Mouse (Mus musculus) thymus, postnatal 10 days (tissue): ENCODE data around the gene Abcb9.
A peak's percentile ranks its signal among the peaks of the same experiment; 100 is the strongest.
"Not testable (repeated sequence)": the region's sequence is repeated elsewhere in the genome, so short reads cannot be mapped to it uniquely, and the experiment has no call there.

Experiments used
- DNase-seq, 2 experiments: peaks; one replicate each; pipeline ENCODE4 v3.0.0; 2021; ENCODE audit warnings: low spot score in 2 of 2

Gene Abcb9

DNA sequence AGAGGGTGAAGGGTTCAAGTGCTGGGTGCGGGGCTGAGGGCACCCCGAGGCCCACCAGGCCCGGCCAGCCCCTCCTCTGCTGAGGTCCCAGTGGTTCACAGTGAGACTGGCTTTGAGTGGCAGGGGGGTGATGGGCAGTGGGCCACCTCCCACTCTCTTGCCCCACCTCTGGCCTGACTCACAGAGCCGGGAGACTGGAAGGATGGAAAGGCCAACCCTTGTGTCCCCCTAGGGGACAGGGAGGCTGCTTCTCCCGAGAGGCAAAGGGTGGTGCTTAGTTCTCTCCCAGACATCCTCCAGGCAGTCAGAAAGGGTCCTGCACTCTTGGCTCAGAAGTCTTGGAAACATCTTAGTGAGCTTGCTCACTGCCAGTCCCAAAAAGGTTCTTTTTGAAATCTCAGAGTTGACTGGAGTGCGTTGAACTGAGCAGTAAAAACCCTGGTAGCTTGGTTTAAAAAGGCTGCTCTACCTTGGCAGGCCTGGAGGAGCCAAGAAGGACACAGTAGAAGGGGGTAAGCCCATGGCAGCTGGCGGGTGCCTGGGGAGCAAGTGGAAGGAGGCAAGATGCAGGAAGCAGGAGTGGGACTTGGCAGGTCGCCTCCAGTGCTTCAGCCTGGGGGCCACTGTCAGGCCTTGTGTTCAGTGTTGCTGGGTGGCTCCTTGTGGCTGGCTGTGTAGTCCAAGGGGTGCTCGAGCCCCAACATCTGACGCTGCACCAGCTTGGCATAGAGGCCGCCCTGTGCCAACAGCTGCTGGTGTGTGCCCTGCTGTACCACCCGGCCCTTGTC, 33.4 kb downstream of the Abcb9 start:
- DNase-seq = no peak

DNA sequence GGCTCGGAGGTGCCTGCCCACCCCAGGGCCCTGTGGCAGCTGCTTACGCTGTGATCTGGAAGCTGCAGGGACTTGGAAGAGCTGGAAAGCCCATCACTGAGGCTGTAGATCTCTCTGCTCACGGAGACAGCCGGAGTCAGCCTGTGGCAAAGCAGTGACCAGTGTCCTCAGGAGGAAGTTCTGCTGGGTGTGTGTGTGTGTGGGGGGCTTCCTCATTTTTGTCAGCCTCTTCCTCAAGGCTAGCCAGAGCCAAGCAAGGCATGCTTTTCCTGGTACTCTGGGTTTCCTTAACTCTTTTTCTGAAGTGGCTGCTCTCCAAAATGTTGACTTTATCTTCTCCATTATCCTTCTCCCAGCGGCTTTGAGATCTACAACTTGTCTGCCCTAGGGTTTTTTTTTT, 35.9 kb downstream of the Abcb9 start:
- no peak for DNase-seq

DNA sequence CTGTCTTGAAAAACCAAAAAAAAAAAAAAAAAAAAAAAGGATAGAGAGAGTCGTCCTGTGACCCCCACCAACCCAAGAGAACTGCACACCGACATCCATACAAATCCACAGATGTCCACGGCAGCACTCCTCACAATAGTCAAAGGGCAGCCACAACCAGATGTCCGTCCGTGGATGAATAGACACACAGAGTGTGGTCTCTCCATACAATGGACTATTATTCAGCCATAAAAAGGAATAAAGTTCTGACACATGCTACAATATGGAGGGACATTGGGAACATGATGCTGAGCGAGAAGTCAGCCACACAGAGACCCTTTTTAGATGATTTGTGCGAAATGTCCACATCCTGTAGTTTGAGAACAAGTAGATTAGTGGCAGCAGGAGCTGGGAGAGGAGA, 36.8 kb downstream of the Abcb9 start:
- DNase-seq = no peak

DNA sequence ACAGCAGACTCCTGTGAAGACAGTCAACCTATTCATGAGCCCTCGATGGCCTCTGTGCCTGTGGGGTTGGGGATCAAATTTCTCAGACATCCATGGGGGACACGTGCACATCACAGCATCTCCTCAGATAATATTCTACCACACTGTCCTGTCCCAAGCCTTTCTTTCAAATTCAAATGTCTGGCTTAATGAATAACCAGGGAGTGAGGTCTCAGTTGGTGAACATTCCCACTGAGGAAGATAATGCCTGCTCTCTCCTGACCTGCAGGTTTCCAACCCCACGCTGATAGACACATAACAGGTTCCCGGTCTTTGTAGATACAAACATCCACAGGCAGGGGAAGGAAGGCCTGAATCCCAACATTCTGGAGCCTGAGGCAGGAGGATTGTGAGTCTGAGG, 38.6 kb downstream of the Abcb9 start:
- DNase-seq = no peak

DNA sequence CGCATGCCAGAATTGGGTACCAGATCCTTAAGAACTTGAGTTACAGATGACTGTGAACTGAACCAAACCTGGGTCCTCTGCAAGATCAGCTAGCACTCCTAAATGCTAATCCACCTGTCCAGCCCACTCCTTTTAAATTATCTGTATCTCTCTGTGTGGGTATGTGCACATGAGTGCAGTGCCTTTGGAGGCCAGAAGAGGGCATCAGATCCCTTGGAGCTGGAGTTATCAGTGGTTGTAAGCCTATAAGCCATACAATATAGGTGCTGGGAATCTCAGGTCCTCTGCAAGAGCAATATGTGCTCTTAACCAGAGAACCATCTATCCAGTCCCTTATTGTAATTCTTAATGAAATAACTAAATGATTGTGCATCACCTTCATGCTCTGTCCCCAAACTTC, 39.4 kb downstream of the Abcb9 start:
- no peak for DNase-seq

DNA sequence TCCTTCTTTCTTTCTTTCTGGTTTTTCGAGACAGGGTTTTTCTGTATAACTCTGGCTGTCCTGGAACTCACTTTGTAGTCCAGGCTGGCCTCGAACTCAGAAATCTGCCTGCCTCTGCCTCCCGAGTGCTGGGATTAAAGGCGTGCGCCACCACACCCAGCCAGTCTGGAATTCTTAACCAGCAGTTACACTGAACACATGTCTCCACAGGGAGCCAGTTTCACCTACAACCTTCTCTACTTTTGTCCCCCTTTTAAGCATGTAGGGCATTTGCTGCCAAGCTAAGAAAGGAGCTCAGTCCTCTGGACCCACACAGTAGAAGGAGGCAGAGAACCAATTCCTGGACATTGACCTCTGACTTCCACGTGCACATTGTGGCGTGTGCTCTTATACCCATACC, 43.0 kb downstream of the Abcb9 start:
- not testable (repeated sequence) for DNase-seq

DNA sequence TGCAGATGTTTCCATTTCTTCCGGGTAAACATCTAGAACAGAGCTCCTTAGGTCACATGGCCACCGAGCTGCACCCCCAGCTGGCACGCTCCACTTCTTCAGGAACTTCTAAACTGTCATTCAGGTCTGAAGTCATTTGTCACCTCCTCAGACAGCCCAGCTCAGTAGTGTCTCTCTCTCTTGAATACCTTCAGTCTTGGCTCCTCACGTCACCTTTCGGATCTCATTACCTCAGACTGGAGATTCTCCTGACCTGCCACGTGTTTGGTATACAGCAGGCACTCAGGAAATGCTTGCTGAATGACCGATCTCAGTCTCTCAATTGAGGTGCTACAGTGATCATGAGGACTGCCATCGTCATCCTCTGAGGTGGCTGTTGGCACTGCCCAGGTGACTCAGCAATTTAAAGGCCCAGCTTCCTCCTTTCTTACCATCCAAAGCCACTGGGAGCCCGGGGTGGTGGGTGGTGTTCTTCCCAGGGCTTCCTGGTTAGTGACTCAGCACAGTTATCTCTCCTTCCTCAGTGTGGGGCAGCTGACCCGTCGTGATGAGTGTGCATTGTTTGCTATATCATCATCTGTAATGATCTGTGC, 43.6 kb downstream of the Abcb9 start:
- peak; percentile 41 to 46 for DNase-seq

DNA sequence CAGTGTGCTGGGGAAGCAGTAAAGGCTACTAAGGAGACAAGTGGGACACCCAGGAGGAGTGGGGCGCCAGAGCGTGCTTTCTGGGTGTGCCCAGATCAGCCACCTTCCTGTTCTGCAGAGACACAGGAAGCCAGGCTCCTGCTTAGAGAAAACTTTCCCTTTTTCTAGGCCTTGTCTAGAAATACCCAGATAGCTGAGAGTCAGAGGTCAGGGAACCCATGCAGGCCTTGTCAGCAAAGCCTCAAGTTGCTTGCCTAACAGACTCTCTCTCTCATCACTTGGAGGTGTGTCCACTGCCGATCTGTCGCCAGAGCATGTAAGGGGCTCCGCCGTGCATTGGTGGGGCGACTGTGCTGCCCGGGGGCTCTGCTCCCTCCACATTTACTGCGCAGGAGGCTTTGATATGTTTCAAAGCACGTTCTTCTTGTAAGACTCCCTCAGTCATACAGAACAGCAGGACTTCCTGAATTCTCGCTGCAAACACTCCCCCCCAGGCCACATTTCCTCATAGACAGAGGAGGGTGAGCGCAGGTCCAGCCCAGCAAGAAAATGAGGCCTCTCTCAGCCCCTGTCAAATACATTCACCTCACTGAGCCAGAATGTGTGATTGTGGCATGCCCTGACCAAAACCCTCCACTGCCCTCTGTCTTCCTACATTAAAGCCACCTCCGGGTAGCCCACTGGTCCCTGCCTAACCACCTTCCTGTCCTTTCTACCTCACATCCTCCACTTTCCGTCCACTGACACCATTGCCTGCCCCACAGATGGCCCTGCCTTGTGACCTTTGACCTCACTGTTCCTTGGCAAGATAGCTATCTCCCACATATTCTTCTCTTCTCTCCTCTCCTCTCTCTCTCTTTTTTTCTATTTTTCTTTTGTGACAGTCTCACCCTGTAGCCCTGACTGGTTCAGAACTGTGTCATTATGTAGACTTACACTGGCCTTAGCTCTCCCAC, 45.2 kb downstream of the Abcb9 start:
- peak; percentile 61 to 63 for DNase-seq

DNA sequence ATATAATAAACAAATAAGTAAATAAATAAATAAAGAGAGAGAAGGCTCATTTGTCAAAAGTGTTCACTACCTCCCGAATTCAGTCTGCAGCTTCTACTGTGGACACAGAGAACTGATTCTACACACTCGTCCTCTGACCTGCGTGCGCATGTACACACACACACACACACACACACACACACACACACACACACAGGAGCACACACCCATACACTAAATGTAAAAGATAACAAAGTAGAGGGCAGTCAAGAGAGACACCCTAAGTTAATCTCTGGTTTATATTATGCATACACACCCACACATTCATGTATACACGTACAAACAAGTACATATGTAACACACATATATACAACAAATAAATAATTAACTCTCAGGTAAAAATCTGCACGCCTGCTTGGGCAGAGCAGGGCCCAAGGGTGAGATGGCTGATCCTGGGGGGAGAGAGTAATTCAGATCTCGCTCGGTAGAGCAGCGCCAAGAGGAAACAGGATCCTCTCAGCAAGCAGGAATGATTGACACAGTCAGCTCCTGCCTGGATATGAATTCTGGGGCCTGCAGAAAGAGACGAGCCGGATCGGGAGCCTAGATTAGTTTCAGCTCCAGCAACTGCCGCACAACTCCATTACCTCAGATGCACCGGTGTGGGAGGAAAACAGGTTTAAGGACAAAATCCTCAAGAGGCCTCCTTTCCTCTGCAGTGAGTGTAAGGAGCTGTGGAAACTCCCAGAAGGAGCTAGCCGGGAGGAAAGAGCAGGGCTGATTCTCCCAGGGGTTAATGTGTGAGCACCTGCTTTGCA, 46.2 kb downstream of the Abcb9 start:
- DNase-seq = no peak

DNA sequence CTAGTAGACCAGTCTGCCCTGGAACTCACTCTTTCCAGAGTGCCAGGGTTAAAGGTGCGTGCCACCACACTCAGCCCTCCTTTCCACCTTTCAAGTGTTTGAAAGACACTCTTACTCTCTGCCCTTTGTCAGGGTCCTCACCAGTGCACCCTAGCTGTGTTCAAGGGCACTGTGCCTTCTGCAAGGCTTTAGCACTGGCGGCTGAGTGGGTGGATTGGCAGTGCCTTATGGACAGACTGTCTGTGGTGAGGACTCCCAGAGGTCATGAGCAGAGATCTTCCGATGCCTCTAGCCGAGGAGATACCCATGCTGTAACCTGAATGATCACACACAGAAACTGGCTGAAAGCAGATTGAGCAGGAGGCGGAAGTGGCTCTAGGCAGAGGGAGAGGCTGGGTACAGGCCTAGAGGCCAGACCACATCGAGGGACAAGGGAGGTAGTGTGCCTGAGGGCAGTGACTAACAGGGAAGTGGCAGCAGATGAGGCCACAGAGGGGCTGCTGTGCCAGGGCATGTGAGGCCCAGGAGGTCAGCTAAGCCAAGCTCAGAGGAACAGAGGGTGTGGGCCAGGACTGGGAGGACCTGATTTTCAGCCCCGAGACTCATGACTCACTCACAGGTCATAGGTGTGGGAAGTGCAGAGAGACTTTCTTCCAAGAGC, 48.7 kb downstream of the Abcb9 start:
- DNase-seq = no peak

DNA sequence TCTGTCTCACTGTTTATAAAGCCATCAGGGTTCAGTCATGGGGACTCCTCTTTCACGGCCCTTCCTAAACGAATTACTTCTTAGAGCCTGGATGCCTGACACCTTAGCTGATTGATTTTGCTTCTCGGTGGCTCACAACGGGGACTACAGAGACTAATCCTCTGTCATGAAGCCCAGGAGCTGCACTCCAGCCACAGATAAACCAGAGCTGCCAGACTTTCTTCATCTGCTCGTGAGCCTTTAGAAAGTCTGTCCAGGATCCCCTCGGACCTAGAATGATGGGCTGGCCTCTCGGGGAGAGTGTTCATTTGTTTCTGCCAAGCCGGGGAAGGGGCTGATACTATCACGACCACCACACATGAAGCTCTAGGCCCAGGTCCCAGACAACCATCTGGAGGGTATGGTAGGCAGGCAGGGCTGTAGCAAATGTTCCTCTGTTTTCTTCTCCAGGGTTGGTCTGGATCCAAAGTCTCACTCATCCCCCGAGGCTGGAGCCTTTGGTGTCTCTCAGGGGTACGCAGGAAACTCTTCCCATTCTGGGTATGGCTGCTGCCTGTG, 50.1 kb downstream of the Abcb9 start:
- DNase-seq = no peak

DNA sequence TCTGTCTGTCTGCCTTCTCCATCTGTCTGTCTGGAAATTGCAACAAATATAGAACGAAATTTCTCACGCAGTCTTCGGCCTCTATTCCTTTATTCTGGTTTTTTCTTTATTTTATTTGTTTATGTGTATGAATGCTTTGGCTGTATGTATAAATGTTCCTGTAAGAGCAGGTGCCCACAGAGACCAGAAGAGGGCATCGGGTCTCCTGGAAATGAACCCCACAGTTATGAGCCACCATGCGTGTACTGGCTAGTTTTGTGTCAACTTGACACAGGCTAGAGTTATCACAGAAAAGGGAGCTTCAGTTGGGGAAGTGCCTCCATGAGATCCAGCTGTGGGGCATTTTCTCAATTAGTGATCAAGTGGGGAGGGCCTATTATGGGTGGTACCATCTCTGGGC, 51.6 kb downstream of the Abcb9 start:
- DNase-seq = no peak

DNA sequence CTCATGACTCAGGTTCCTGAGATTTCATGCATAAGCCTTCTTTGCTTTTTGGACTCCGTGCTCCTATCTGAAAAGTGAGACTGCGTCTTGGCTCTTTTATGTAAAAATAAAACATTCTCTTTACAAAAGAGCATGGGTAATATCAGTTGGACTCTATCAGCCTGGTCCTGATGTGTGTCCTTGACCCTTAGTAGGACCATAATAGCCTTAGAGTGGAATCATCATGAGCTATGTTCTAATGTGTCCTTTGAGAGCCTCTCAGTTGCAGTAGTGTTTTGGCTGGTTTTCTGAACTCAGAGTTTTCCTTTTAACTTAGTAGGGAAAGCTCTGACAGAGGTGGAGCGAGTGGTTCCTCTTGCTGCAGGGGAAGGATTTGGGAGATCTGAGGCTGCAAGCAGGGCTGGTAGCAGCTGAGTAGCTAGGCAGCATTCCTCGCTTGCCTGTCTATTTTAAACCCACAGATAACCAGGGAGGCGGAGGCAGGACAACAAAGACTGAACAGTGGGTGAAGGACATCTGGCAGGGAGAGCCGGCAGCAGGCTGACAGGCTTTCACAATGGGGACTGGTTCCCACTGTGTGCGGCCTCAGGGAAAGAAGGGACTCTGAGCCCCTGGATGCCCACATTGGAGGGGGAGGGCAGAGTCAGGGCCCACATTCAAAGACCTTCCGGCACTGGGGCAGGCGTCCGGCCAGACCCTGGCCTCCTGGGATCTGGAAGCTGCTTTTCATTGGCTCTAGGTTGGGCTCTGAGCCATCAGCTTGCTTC, 52.2 kb downstream of the Abcb9 start:
- DNase-seq = no peak

DNA sequence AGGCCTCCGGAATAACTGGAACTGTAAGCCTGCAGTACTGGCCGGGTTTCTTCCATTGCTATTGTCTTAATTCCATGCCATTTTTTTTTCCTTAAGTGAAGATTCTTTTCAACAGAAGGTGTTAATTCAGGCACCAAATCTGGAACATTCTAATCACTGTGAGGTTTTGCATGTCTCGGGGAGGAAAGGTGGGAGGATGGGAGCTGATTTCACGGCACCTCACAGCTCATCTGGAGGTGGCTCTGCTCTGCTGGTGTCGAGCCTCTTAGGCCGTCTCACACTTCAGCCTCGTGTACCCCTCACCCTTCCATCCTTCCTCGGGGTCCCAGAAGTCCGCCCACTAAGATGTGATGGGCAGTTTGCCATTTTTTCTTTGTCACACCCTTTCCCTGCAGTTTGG, 54.5 kb downstream of the Abcb9 start:
- DNase-seq = no peak

DNA sequence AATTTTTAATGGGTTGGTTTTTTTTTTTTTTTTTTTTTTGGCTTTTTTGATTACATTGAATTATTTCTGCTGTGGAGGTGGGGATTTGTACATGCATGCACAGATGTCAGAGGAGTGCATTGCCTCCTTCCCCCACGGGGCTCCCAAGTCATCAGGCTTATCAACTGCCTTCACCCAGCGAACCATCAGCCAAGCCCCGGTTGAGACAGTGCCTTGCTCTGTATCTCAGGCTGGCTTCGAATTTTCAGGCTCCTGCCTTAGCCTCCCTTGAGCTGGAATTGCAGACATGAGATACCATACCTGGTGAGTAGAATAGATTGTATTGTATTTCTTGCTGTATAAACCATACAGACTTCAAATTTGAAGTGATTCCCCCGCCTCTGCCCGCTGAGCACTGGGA, 56.0 kb downstream of the Abcb9 start:
- DNase-seq = no peak

DNA sequence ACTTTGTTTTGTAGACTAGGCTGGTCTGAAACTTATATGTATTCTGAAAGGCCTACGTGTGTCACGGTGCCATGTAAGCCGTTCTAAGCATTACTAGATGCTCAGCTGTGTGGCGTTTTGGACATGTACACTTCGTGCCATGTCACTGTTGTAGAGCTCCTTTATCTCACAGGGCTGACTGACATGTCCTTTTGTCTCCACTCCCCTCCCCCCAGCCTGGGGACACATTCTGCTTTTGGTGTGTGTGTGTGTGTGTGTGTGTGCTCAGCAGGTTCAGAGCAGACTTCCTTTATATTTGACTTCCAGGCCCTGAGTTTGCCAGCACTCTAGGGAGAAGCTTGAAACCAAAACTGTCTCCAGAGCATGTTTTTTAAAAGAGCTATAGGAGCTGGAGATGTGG, 58.8 kb downstream of the Abcb9 start:
- peak; percentile 74 for DNase-seq

DNA sequence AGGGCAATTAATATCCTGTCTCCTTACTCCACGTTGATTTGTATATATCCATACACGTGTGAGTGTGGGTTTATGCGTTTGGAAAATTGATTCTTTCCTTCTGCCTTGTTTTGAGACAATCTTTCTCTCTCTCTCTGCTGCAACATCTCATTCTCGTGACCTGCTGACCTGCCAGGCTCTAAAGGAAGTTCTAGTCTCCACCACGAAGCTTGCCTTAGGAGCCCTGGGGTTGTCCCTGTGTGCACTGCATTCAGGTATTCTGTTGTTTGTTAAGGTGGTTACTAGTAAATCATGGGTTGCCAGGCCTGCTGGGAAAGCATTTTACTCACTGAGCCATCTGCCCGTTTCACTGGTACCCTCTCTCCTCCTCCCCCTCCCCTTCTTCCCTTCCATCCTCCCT, 59.3 kb downstream of the Abcb9 start:
- DNase-seq = no peak

DNA sequence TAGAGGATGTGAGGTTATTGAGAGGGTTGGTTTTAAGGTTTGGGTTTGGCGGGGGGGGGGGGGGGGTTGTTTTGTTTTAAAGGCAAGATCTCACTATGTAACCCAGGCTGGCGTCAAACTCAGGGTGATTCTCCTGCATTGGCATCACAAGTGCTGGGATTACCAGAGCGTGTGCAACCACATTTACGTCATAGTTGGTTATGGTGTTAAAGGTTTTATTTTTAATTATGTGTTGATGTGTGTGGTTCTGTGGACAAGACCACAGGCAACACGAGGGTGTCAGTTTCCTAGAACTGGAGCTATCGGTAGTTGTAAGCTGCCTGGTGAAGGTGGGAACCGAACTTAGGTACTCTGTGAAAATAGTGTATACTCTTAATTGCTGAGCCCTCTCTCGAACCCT, 59.8 kb downstream of the Abcb9 start:
- no peak for DNase-seq

DNA sequence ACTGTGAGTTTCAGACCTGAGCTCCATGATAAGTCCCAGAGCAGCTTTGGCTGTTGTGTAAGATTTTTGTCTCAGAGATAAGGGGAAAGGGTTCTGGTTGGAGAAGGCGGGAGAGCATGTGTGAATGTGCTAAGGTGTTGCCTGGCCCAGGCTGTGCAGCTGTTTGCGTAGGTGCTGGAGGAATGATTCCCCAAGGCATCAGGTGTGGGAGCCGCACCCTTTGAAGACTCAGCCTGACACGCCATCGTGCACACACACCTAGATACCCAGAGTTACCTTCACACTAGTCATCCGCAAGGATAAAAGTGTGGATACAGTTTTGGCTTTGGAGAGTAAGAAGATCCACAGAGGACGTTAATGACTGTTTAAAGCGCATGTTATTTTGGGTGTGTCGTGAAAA, 60.2 kb downstream of the Abcb9 start:
- peak in 1 of 2 experiments; percentile 18 for DNase-seq

DNA sequence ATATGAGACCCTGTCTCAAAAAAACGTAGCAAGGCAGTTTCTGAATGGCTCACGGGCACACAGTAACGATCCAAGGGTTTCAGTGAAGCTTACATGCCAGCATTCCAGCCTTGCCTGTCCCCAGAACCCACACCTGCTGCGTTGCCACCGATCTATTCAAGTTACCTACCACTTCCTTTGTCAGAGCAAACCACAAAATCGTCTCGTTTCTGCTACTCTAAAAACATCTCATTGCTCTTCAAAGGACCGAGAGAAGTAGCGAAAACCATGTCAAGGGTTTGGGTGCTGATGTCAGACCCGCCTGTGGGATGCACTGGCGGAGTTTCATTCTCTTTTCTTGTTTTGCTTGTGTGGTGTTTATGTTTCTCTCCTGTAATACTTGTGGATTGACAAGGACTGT, 61.1 kb downstream of the Abcb9 start:
- peak; percentile 69 to 70 for DNase-seq
